Mouse (Mus musculus): ENCODE measurements around the gene Tnfrsf11a. TPM values are rescaled to one million over a fixed set of nuclear protein-coding genes. Genes with fewer than 3 reads are reported as not detected.

Tnfrsf11a gene
- polyA plus RNA-seq (2012; ENCODE audit: insufficient read depth, insufficient read length, missing spikeins): 56.0 and 57.9 TPM in 2 replicates

GRCm38 (mm10) chr1:105780457-105781364 is at the start of gene Tnfrsf11a:
Gene Tnfrsf11a (plus strand): TSS chr1:105780718.
- TF ChIP-seq CTCF (IDR thresholded peaks at IDR 0.05; ENCODE audit: low read depth, low read length) (peak; percentile 50; the same call in 1 of the 2 replicates), POLR2A (IDR thresholded peaks at IDR 0.05; ENCODE audit: borderline replicate concordance, low read depth, low read length) (peak; percentile 51; the same call in 1 of the 2 replicates)
- peak within 1 kb of the TSS; percentile 77 for H3K27ac ChIP-seq (ENCODE audit: insufficient read depth, low read depth, low read length)
- peaks cover 34% of the 10 kb centered on the region for H3K4me1 ChIP-seq (ENCODE audit: control insufficient read depth, insufficient read depth, low read length)
- peak within 1 kb of the TSS; percentile 99 for H3K4me3 ChIP-seq (ENCODE audit: insufficient read depth, low read length)

DNA sequence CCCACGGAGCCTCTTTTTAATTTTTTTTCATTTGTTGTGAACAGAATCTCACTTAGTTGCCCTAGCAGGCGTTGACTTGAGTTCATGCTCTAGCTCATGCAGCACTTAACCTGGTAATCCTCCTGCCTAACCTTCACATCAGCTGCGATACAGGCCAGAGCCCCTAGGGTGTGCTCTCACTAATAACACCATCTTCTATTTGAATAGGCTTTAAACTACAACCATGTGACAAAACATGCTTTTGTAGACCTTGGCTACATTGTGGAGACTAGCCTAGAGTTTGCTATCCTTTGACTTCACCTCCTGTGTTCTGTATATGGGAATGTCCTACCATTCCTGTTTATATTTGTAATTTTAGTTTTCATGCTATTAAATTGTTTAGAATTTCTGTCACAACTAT is 45.2 kb upstream of the Tnfrsf11a start:
- H3K27ac ChIP-seq (ENCODE audit: insufficient read depth, low read depth, low read length): no peak overlapping the region
- no peak overlapping the region for H3K4me3 ChIP-seq (ENCODE audit: insufficient read depth, low read length)
- TF ChIP-seq CTCF (IDR thresholded peaks at IDR 0.05; ENCODE audit: low read depth, low read length) (no peak), POLR2A (IDR thresholded peaks at IDR 0.05; ENCODE audit: borderline replicate concordance, low read depth, low read length) (no peak)
- no peaks in the 10 kb centered on the region for H3K4me1 ChIP-seq (ENCODE audit: control insufficient read depth, insufficient read depth, low read length)

GRCm38 (mm10) chr1:105738334-105738733 is 42.2 kb upstream of the Tnfrsf11a start:
- TF ChIP-seq POLR2A (IDR thresholded peaks at IDR 0.05; ENCODE audit: borderline replicate concordance, low read depth, low read length) (no peak), CTCF (IDR thresholded peaks at IDR 0.05; ENCODE audit: low read depth, low read length) (no peak)
- H3K27ac ChIP-seq (ENCODE audit: insufficient read depth, low read depth, low read length): no peak overlapping the region
- peaks cover 12% of the 10 kb centered on the region for H3K4me1 ChIP-seq (ENCODE audit: control insufficient read depth, insufficient read depth, low read length)
- no peak overlapping the region for H3K4me3 ChIP-seq (ENCODE audit: insufficient read depth, low read length)

- Histone ChIP-seq H3K27ac (ENCODE audit: insufficient read depth, low read depth, low read length) (no peak overlapping the region), H3K4me3 (ENCODE audit: insufficient read depth, low read length) (no peak overlapping the region), H3K4me1 (ENCODE audit: control insufficient read depth, insufficient read depth, low read length) (peaks cover 16% of the 10 kb centered on the region)
- no peak for TF ChIP-seq POLR2A (IDR thresholded peaks at IDR 0.05; ENCODE audit: borderline replicate concordance, low read depth, low read length)
- no peak for TF ChIP-seq CTCF (IDR thresholded peaks at IDR 0.05; ENCODE audit: low read depth, low read length)
These were observed 41.0 kb upstream of the Tnfrsf11a start for GRCm38 (mm10) chr1:105739493-105739892.

DNA sequence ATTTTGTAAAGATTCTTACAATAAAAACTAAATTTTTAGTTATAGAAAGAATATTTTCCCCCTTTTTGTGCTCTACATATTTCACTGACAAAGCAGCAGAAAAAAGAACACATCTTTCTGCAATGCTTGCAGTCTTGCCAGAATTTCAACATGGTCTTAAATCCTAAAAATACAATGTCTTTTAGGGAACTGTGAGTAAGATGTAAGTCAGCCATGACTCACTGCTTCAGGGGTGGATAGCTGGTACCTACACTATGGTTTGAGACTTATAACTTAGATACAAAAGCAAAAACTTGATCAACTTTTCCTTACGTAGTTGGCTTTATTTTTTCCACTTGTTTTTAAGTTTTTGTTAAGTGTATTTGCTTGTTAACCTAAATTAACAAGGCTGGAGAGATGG is 38.0 kb upstream of the Tnfrsf11a start:
- no peak overlapping the region for H3K4me3 ChIP-seq (ENCODE audit: insufficient read depth, low read length)
- H3K27ac ChIP-seq (ENCODE audit: insufficient read depth, low read depth, low read length): peak overlapping the region; percentile 65
- peaks cover 26% of the 10 kb centered on the region for H3K4me1 ChIP-seq (ENCODE audit: control insufficient read depth, insufficient read depth, low read length)
- no peak for TF ChIP-seq CTCF (IDR thresholded peaks at IDR 0.05; ENCODE audit: low read depth, low read length)

GRCm38 (mm10) chr1:105746444-105746843 is 34.1 kb upstream of the Tnfrsf11a start:
- TF ChIP-seq POLR2A (IDR thresholded peaks at IDR 0.05; ENCODE audit: borderline replicate concordance, low read depth, low read length): no peak
- TF ChIP-seq CTCF (IDR thresholded peaks at IDR 0.05; ENCODE audit: low read depth, low read length): no peak
- peak overlapping the region; percentile 96 for H3K27ac ChIP-seq (ENCODE audit: insufficient read depth, low read depth, low read length)
- no peak overlapping the region for H3K4me3 ChIP-seq (ENCODE audit: insufficient read depth, low read length)
- H3K4me1 ChIP-seq (ENCODE audit: control insufficient read depth, insufficient read depth, low read length): peaks cover 37% of the 10 kb centered on the region

DNA sequence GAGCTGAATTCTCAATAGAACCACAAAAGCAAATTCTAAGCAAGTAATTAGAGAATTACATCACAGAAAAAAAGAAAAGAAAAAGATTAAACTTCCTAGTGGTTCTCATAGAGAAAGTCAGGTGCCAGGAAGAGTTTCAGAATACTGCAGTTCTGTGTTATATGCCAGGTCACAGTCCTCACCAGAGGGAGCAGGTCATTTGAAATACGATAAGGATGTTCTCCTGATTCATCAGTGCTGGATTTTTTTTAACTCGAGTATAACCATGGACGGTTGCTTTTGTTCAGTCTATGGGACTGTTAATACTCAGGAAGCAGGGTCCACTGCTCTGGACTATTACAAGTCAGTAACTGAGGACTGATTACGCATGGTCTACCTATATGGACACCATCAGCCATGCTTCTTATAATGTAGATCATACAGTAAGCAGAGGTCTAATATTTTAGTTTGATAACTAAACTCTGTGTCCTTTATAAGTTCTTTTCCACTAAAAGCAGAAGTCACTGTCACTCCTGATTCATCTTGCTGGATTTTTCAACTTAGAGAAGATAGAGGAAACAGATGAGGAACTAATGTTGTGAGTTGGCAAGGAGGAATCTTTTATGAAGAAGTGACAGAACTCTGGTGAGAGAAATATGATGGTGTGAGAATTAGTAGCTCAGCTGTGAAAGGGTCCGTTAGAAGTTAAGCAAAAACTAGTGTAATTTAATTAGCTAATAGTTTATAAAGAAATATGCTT is 33.5 kb upstream of the Tnfrsf11a start:
- H3K4me3 ChIP-seq (ENCODE audit: insufficient read depth, low read length): 0 out of 2 replicates have a peak overlapping the region, but pooled peaks have one; percentile 4
- peak overlapping the region; percentile 96 for H3K27ac ChIP-seq (ENCODE audit: insufficient read depth, low read depth, low read length)
- TF ChIP-seq CTCF (IDR thresholded peaks at IDR 0.05; ENCODE audit: low read depth, low read length): no peak
- no peak for TF ChIP-seq POLR2A (IDR thresholded peaks at IDR 0.05; ENCODE audit: borderline replicate concordance, low read depth, low read length)
- peaks cover 36% of the 10 kb centered on the region for H3K4me1 ChIP-seq (ENCODE audit: control insufficient read depth, insufficient read depth, low read length)

DNA sequence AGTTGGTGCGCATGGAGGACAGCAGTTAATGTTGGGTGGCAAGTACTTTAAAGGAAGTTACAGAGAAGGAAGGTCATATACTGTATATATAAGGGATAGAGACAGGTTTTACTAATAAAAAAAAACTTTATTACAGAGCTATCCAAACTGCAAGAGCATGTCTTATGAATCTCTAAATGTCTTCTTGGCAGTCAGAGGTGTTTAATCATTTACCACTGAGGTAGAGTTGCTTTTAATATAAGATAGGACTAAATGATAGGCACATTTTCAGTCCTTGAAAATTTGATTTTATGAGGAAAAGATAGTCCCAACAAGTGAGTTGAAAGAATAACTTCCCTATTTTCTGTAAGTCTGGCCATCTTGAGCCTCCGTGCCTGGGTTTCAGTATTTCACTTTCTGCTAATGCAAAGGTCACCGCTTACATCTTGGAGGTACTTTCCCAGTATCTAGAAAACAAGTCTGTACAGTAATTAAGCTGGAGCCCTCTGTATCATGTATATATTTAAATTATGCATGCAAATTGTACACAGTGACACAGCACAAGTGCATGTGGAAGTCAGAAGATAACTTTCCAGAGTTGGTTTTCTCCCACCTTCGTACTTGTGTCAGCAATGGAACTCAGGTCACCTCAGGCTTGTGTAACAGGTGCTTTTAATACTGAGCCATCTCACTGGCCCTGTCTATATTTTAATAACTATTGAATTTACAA is 32.3 kb upstream of the Tnfrsf11a start:
- H3K4me1 ChIP-seq (ENCODE audit: control insufficient read depth, insufficient read depth, low read length): peaks cover 40% of the 10 kb centered on the region
- no peak for TF ChIP-seq POLR2A (IDR thresholded peaks at IDR 0.05; ENCODE audit: borderline replicate concordance, low read depth, low read length)
- TF ChIP-seq CTCF (IDR thresholded peaks at IDR 0.05; ENCODE audit: low read depth, low read length): no peak
- H3K4me3 ChIP-seq (ENCODE audit: insufficient read depth, low read length): no peak overlapping the region
- H3K27ac ChIP-seq (ENCODE audit: insufficient read depth, low read depth, low read length): peak overlapping the region; percentile 59

DNA sequence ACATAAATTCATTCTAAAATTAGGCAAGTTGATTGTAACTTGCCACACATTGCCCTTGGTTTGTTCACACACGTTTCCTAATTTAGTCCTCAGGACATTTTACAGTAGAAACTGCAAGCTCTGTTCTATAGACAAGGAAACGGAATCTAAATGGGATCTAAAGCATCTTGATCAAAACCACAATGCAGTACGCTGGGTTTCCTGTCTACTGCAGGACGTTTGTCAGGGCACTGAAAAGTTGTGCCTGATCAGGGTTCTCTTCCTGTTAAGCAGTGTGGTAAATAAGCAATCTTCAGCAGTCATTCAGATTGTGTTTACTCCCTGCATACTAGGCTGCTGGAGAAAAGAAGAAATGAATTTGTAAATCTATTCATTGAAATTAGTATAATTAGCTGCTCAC is 28.3 kb upstream of the Tnfrsf11a start:
- Histone ChIP-seq H3K4me3 (ENCODE audit: insufficient read depth, low read length) (no peak overlapping the region), H3K4me1 (ENCODE audit: control insufficient read depth, insufficient read depth, low read length) (peaks cover 26% of the 10 kb centered on the region), H3K27ac (ENCODE audit: insufficient read depth, low read depth, low read length) (0 out of 2 replicates have a peak overlapping the region, but pooled peaks have one; percentile 18)
- TF ChIP-seq CTCF (IDR thresholded peaks at IDR 0.05; ENCODE audit: low read depth, low read length) (no peak), POLR2A (IDR thresholded peaks at IDR 0.05; ENCODE audit: borderline replicate concordance, low read depth, low read length) (no peak)

Measured in bone marrow macrophage, adult 2 months (primary cell).